Mouse (Mus musculus) liver, embryonic 14.5 days (tissue): Measurements from ENCODE around the gene Ank2. TPM values are rescaled to one million over a fixed set of nuclear protein-coding genes. Genes with fewer than 3 reads are reported as not detected.
A peak's percentile ranks its signal among the peaks of the same experiment; 100 is the strongest.

ENCODE experiments used
- ATAC-seq: fragments of 200-750 bp; cut with Nextera tagmentation; 2 replicates; pipeline ENCODE4 v1.8.0; 2017; ENCODE audit warnings: moderate number of reproducible peaks, mild to moderate bottlenecking, moderate library complexity; ENCODE audit not compliant: insufficient read depth
- DNase-seq, 3 experiments: peaks; one replicate each; pipeline ENCODE4 v3.0.0-alpha.2; 2012 to 2013; ENCODE audit warnings: low read depth in 3 of 3, low spot score in 3 of 3
- H3K27ac ChIP-seq: fragments of 300-500 bp; sonication (generic); 2 replicates; pipeline ENCODE4 v1.5.1; 2014; ENCODE audit warnings: moderate library complexity, mild to moderate bottlenecking, control low read depth, inconsistent platforms
- H3K27me3 ChIP-seq: fragments of 300-500 bp; sonication (generic); 2 replicates; pipeline ENCODE4 v1.6.1; 2014; ENCODE audit warnings: mild to moderate bottlenecking, low read length, moderate library complexity; ENCODE audit not compliant: control insufficient read depth, insufficient read depth
- H3K36me3 ChIP-seq: fragments of 300-500 bp; sonication (generic); replicated peaks from 2 replicates; pipeline ENCODE4 v1.6.1; 2014; ENCODE audit warnings: low read depth; ENCODE audit not compliant: control insufficient read depth, insufficient read depth
- H3K4me1 ChIP-seq, 2 experiments: fragments of 200-500 bp in 1 of 2; fragments of 300-500 bp in 1 of 2; sonication (generic) in 1 of 2; replicated peaks; 2 replicates each; pipeline ENCODE4 v1.6.1; 2012 to 2014; ENCODE audit warnings: antibody characterized with exemption in 1 of 2, inconsistent platforms in 1 of 2, low read length in 1 of 2; ENCODE audit not compliant: control insufficient read depth in 2 of 2, insufficient read depth in 2 of 2
- H3K4me2 ChIP-seq: fragments of 300-500 bp; sonication (generic); 2 replicates; pipeline ENCODE4 v1.6.1; 2014; ENCODE audit warnings: low read depth, mild to moderate bottlenecking, control low read depth, moderate library complexity
- H3K4me3 ChIP-seq, 2 experiments: fragments of 200-500 bp in 1 of 2; fragments of 300-500 bp in 1 of 2; sonication (generic) in 1 of 2; 2 replicates each; pipeline ENCODE4 v1.5.1; 2012 to 2014; ENCODE audit warnings: low read depth in 2 of 2, low read length in 2 of 2, mild to moderate bottlenecking in 2 of 2, control low read depth in 1 of 2, inconsistent platforms in 1 of 2, moderate library complexity in 1 of 2; ENCODE audit not compliant: insufficient read depth in 1 of 2
- H3K9ac ChIP-seq: fragments of 300-500 bp; sonication (generic); replicated peaks from 2 replicates; pipeline ENCODE4 v1.6.1; 2014; ENCODE audit warnings: mild to moderate bottlenecking, control low read depth, moderate library complexity
- H3K9me3 ChIP-seq: fragments of 300-500 bp; sonication (generic); 2 replicates; pipeline ENCODE4 v1.6.1; 2016; ENCODE audit warnings: low read length, mixed read lengths; ENCODE audit not compliant: control insufficient read depth
- CTCF ChIP-seq: IDR thresholded peaks from 2 replicates; pipeline ENCODE4 v1.5.1; 2016; ENCODE audit warnings: antibody characterized with exemption, low read depth, control low read depth
- EP300 ChIP-seq: IDR thresholded peaks from 2 replicates; pipeline ENCODE4 v1.6.1; 2016; ENCODE audit warnings: antibody characterized with exemption, low read depth
- WGBS: fragments of 180-500 bp; shearing (Covaris S2); extraction: QIAGEN DNeasy Blood & Tissue Kit; methylation state at CpG from one replicate; pipeline ENCODE4 v1.1.7; 2014; ENCODE audit not compliant: insufficient replicate concordance; 5-methylcytosine and 5-hydroxymethylcytosine counted together
- polyA plus RNA-seq, 2 experiments: library from polyadenylated mRNA; depleted of rRNA in 1 of 2; stranded (reverse) in 1 of 2; unstranded in 1 of 2; fragments of >200 nt; fragmentation: Nextera tagmentation in 1 of 2; extraction: Ambion mirVana in 1 of 2; gene quantifications; 2 replicates each; pipeline versions ENCODE4 v1.2.1 to v1.2.3; 2012 to 2014

The Ank2 gene
- polyA plus RNA-seq, 2 experiments = 4.8 to 5.2 TPM

GRCm38 (mm10) chr3:127511786-127512746, 12.9 kb upstream of the Ank2 start:
- H3K4me3 ChIP-seq = no peak overlapping the region
- no peak overlapping the region for H3K4me2 ChIP-seq
- ATAC-seq (no peak), DNase-seq (no peak)
- no peaks in the 10 kb centered on the region for H3K27me3 ChIP-seq
- TF ChIP-seq EP300 (no peak), CTCF (no peak)
- H3K9ac ChIP-seq = no peak overlapping the region
- H3K9me3 ChIP-seq = no peaks in the 10 kb centered on the region
- no peaks in the 10 kb centered on the region for H3K4me1 ChIP-seq
- 61% methylated on average over 12 of the region's 12 CpGs for WGBS
- H3K27ac ChIP-seq = no peak overlapping the region
- no peaks in the 10 kb centered on the region for H3K36me3 ChIP-seq

GRCm38 (mm10) chr3:127507878-127508783, 9.0 kb upstream of the Ank2 start:
- no peak for DNase-seq
- no peak overlapping the region for H3K27ac ChIP-seq
- WGBS = 58% methylated on average over 15 of the region's 15 CpGs
- no peaks in the 10 kb centered on the region for H3K36me3 ChIP-seq
- TF ChIP-seq CTCF (no peak), EP300 (0 out of 2 replicates have a peak, but pooled peaks have one; percentile 25)
- no peaks in the 10 kb centered on the region for H3K9me3 ChIP-seq
- H3K4me3 ChIP-seq = no peak overlapping the region
- H3K9ac ChIP-seq = no peak overlapping the region
- H3K27me3 ChIP-seq = no peaks in the 10 kb centered on the region
- no peaks in the 10 kb centered on the region for H3K4me1 ChIP-seq
- no peak overlapping the region for H3K4me2 ChIP-seq
- peak; percentile 69; the same call in 1 of the 2 replicates for ATAC-seq

GRCm38 (mm10) chr3:127498197-127498741, 881 bp downstream of the Ank2 start:
- Histone ChIP-seq H3K4me3 (peak overlapping the region; percentile 22 to 51; a peak in 3 of 4 replicates), H3K9ac (0 out of 2 replicates have a peak overlapping the region, but pooled peaks have one; percentile 40), H3K36me3 (no peaks in the 10 kb centered on the region), H3K27ac (no peak overlapping the region), H3K27me3 (peaks cover 28% of the 10 kb centered on the region), H3K4me1 (no peaks in the 10 kb centered on the region), H3K9me3 (no peaks in the 10 kb centered on the region), H3K4me2 (peak overlapping the region; percentile 81)
- ATAC-seq (peak; percentile 57; the same call in 1 of the 2 replicates), DNase-seq (peak in 2 of 3 experiments; percentile 10 to 14)
- 2% methylated on average over 22 of the region's 23 CpGs for WGBS
- TF ChIP-seq EP300 (no peak), CTCF (no peak)

GRCm38 (mm10) chr3:127492663-127493062, 6.5 kb downstream of the Ank2 start:
- peaks cover 4% of the 10 kb centered on the region for H3K27me3 ChIP-seq
- H3K4me1 ChIP-seq = no peaks in the 10 kb centered on the region
- H3K4me3 ChIP-seq = no peak overlapping the region
- no peak overlapping the region for H3K27ac ChIP-seq
- no peak for DNase-seq
- H3K9me3 ChIP-seq = no peaks in the 10 kb centered on the region
- TF ChIP-seq EP300 (no peak), CTCF (no peak)
- 70% methylated on average over 3 of the region's 3 CpGs for WGBS
- H3K4me2 ChIP-seq = no peak overlapping the region
- no peaks in the 10 kb centered on the region for H3K36me3 ChIP-seq
- H3K9ac ChIP-seq = no peak overlapping the region
- no peak for ATAC-seq
